Mouse (Mus musculus) G1E-ER4 (cell line): ENCODE results near the gene F2r. TPM values are rescaled to one million over a fixed set of nuclear protein-coding genes. Genes with fewer than 3 reads are reported as not detected.
A peak's percentile ranks its signal among the peaks of the same experiment; 100 is the strongest.

ENCODE experiments used
- GATA1 ChIP-seq: IDR thresholded peaks from one replicate; pipeline ENCODE4 v1.8.0; 2012; ENCODE audit warnings: low read length, inconsistent platforms
- polyA plus RNA-seq: library from polyadenylated mRNA; stranded (reverse); fragments of >175 nt; gene quantifications from 2 replicates; pipeline ENCODE4 v1.2.3, GENCODE M21; 2012

F2r gene
- polyA plus RNA-seq = 0.03 TPM in 1 of 2 replicates, not detected in the other

GRCm38 (mm10) chr13:95618309-95618712 is at the start of gene F2r:
Gene F2r, minus strand, starts transcription at chr13:95618487.
- TF ChIP-seq GATA1 = no peak

DNA sequence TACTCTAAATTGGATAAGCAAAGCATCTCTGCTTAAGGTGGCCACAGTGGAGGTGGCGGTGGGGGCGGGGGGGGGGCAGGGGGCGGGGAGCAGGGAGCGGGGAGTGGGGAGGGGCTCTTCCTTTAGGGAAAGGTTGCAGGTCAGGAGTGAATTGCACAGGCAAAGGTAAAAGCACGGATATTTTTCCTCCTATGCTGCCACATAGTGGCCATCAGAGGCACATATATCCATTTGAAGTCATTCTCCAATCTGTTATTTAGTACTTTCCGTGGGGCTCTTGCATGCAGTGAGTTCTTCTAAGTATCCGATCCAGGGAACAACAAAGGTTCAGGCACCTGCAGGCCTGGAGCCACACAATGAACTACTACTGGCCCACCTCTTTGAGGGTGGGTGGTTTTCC is 49.0 kb upstream of the F2r start:
- no peak for TF ChIP-seq GATA1

GRCm38 (mm10) chr13:95665644-95666356 is 47.5 kb upstream of the F2r start:
- TF ChIP-seq GATA1 = no peak

GRCm38 (mm10) chr13:95663834-95664233 is 45.5 kb upstream of the F2r start:
- no peak for TF ChIP-seq GATA1

- no peak for TF ChIP-seq GATA1
These were observed 41.1 kb upstream of the F2r start for GRCm38 (mm10) chr13:95659432-95659831.

DNA sequence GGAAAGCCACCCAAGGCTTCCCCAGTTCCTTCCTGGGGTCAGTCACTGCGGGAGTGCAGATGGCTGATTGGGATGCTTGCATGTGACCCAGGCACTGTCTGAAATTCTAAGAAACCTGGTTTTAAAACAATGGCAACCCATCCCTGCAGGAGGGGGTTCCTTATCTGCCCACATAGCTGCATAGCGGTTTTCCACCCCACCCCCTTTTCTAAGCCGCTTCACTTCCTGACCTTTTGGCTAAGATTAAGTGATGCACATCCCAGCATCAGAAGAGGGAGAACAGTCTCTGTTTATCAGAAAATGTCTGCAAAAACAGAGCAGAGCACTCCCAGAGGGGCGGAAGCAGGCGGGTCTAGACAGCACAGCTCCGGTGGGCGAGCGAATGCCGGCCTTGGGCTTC is 38.9 kb upstream of the F2r start:
- peak; percentile 70 for TF ChIP-seq GATA1

GRCm38 (mm10) chr13:95655284-95655683 is 37.0 kb upstream of the F2r start:
- no peak for TF ChIP-seq GATA1

GRCm38 (mm10) chr13:95653696-95654095 is 35.4 kb upstream of the F2r start:
- no peak for TF ChIP-seq GATA1

GRCm38 (mm10) chr13:95651870-95652668 is 33.8 kb upstream of the F2r start:
- no peak for TF ChIP-seq GATA1

DNA sequence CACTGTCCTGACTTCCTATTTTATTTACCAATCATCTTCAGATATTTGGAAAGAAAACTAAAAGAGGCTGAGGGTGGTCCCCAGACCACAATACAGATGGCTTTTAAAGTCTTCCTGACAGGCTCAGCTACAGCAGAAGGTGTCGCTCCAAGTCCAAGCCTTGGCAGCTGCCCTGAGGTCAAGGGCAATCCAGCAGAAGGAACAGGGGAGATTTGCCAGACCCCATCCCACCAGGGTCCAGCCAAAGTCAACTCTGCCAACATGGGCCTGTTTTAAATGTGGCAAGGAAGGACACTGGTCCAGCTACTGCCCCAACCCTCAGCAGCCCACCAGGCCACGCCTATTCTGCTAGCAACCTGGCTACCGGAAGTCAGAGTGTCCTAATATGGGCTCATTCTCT is 31.7 kb upstream of the F2r start:
- no peak for TF ChIP-seq GATA1

DNA sequence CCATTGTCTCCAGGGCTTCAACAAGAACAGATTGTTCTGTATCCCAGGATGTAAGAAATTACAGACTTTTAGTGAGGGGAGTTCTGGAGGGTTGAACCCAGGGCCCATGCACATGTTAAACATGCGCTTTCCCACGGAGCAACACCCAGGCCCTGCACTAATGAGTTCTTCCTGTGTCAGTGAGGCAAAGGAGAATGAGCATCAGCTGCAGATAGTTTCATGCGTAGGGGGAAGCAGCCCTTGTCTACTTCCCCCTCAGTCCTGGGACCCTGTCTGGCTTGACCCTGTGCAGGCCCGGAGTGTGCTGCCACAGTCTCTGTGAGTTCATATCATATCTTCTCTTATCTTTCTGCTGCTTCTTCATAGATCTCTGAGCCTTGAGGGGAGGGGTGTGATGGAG is 29.0 kb upstream of the F2r start:
- TF ChIP-seq GATA1 = no peak

- no peak for TF ChIP-seq GATA1
These were observed 28.4 kb upstream of the F2r start for GRCm38 (mm10) chr13:95646687-95647111.

DNA sequence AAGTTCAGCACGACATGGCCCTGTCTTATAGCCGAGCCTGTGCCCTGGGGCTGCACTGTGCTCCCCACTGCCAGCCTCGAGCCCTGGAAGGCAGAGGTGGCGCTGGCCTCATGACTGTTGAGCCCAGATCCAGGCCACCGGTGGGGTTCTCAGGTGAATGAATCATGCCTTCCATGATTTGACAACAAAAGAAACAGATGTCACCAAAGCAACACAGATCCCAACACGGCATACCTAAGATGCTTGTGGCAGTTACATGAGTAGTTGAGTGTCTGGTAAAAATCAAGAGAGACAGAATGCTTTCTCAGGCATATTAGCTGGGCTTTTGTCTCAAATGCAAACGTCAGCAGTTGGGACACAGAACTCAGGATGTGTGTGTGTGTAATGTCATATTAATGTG is 25.5 kb upstream of the F2r start:
- no peak for TF ChIP-seq GATA1

GRCm38 (mm10) chr13:95641061-95641986 is 23.0 kb upstream of the F2r start:
- no peak for TF ChIP-seq GATA1

DNA sequence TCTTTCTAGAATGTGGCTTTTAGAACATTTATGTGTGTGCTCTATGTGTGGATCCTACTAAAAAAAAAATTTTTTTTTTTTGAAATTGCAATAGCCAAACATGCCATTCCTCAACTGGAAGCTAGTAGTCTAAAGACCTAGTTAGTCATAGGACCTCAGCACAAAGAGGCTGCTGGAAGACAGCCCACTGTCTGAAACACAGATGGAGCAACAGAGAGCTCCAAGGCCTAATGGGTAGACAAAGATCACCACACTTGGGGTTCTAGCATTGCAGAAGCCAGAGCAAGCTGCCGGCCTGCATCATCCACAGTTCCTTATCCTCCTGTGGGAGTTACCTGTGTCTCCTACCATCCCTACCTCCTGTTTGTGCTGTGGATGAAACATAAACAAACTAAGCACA is 22.1 kb upstream of the F2r start:
- no peak for TF ChIP-seq GATA1
